Mouse (Mus musculus) c-Kit-negative CD71-positive TER-119-positive erythroid progenitor cells, embryonic 14.5 days (primary cell): ENCODE results near the gene Ptprk.

Experiments used
- DNase-seq: peaks from one replicate; pipeline ENCODE4 v3.0.0-alpha.2; 2013; ENCODE audit warnings: low read depth, low spot score

The Ptprk gene

DNA sequence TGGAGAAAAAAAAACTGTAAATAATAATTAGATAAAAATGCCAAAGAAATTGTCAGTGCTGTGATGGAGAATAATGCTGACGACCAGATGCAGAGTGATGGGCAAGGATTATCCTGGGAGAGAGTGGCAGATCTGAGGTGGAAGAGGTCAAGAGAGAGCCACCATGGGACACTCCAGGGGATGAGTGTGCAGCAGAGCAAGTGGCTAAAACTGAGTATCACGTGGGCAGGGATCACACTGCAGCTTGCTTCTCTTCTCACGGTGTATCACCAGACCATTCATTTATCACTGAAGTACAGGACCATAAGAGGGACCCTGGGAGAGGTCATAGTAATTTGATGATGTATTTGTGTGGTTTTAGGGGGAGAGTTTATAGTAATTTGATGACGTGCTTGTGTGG is 340.2 kb downstream of the Ptprk start:
- DNase-seq: no peak

DNA sequence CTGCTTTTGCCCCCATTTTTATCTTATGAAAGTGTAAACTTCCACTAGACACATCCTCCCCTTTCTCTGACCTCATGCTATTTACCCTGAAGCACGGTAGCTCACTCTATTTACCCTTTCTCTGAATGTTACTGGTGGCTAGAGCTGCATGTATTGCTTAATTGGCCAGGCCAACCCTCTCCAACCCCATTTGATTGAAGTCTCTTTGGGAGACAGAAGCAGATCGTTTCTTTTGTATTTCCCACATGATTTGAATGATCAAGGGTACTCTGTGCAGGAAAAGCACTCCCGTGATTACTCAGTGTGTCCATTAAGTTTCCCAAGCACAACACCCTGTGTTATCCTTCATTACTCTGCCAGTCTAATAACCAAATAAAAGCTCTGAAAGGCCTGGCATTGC is 348.0 kb downstream of the Ptprk start:
- no peak for DNase-seq

DNA sequence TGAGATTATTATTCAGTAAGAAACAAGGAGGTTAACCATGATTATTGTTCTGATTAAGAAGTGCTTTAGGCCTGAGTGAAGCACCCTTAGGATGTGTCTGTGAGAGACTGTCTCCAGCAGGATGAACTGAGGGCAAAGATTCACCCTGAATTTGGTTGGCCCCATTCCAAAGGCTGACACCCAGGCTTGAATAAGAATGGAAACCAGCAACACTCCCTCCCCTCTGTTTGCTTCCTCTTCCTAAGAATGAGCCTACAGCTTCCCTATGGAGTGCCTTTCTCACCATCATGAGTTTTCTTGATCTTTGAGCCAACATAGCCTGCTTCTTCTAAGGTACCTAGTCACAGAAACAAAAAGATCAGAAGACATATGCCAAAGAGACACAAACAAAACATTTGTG is 350.8 kb downstream of the Ptprk start:
- DNase-seq: no peak

DNA sequence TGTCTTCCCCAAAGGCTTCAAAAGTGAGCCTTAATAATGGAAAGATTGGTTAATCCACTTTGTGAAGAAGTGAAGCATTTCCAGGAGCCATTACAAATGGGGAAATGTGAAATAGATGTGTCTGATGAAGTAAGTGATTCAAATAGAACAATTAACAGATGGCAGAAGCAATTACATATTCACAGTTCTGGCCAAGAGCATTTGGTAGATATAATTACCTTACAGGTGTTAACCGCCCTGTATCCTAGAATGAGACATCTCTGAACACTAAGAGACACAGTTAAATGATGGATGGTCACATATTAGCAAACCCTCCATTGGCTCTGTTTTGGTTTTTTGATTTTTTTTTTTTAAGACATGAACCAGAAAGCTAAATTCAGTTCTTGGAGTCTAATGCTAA is 361.5 kb downstream of the Ptprk start:
- no peak for DNase-seq

DNA sequence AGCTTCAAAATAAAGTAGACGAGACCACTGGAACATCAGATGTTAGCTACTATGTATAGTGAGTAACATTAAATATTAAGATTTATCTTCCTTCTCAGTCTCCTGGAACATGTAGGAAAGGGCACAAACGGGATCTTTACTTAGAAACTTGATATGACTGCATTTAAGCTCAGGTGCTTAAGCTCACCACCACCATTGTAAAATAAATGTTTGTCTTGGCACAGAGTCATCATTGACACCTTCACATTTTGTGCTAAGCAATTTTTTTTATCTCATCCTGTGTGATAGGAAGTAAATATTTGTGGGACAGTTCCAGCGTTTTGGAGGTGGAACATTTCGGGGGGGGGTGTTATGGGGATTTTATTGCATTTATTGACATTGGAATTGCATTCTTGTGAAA is 375.2 kb downstream of the Ptprk start:
- DNase-seq: no peak

DNA sequence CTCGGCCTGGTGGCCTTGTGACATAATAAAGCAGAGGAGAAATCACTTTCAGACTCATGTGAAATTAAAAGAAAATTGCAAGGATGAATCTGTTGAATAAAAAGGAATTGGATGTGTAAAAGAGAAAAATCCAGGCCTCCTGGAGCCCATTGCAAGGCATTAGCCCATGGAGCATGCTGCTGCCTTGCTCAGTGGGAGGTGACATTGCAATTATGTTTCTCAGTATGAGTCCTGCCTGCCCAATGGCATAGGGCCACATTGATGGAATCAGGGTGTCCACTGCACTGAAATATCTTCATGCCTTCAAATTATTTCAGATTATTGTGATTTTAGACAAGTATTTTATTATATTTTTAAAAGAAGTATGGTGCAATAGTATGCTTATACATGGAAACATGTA is 376.0 kb downstream of the Ptprk start:
- no peak for DNase-seq

DNA sequence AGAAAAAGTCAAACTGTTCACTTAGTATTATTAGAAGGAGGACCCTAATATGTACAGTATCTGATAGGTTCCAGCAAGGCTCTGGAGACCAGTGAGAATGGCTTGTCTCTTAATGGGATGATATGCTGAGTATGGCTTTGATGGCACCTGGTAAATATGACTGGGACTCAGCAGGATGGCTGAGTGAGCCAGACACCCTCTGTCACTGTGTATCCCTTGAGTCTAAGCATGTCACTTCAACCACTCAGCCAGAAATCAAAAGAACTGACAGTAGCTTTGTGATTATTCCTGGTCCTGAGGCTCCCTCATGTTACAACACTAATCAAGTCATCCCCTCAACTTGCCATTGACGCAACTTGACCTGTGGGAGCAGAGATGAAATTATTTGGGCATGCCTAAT is 383.4 kb downstream of the Ptprk start:
- DNase-seq: no peak

DNA sequence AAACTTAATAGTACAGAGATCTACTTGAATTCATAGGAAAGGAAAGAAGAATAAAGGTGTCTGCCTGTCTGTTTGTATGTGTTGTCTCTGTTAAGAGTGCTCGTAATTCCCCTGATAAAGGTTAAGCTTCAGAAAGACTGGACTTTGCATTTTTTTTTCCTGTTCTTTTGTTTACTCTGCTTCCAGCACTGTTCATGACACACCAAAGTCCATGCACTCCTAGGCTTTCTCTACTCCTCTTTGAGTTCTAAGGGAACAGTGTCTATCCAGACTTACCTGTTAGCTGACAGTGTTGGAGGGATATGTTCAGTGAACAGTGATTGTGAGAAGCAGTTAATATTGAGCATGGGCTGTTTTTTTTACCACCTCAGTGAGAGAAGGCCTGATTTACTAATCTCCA is 385.3 kb downstream of the Ptprk start:
- DNase-seq: no peak

DNA sequence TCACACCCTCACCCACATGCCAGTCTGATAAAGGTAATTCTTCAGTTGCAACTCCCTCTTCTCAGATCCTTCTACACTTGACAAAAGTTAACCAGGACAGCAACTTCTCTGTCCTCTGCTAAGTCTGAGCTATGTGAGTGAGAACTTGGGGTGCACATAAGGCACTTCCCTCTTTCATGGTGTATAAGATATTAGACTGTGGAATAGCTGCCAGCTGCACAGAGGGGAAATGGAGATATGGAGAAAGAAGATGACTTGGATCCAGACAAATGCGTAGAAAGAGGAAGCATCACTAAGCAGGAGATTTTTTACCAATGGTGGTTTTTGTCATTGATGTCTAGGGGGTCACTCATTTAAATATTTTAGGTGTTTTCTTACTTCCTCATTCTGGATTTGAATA is 389.1 kb downstream of the Ptprk start:
- DNase-seq: no peak

DNA sequence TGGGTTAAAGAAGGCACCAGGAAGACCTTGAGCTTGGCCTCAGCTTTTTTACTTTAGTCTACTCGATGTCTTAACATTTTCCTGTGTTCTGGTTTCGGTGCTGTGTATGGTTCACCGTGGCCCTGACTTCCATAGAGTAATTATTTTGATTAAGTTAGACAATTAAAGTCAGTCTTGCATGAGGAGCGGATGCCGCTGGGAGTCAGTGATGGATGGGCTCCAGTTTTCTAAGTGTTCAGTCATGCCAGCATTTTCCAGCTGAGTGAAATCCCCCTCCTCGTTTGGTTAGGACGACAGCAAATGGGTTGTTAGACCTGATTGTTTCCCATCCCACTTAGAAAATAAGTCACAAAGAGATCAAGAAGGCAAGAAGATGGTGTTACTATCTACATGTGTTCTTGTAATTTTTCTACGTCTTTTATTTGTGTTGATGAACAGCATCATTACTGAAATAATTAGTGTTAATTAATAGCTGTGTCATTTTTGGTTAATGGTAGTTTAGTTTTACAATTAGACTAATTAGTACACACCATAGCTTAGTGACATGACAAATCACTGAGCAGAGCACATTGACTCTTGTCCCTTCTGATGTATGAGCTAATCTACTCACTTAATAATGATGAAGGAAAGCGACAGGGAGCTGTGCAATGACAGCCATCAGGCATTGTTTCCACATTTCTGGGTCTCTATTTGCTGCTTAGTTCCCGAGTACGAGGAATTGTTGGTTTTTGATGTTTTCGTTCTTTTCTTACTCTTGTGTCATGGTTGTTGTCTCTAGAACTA is 390.3 kb downstream of the Ptprk start:
- no peak for DNase-seq

DNA sequence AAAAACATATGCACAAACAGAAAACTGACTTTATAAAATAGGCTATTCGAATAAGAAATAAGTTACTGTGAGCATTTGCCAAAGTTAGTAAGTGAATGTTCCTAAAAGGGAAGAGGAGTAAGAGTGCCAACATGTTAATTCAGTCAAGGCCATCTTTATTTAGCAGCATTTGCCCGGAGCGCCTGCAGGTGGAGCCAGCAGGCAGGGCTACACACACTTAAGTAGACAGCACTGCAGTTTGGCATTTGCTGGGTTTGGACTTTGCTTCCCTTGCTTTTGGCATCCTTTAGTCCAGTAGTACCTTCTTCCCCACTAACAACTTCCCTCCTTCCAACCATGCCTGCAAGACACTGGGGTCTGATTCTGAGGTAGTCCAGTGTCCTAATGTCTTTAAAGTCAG is 411.0 kb downstream of the Ptprk start:
- no peak for DNase-seq

DNA sequence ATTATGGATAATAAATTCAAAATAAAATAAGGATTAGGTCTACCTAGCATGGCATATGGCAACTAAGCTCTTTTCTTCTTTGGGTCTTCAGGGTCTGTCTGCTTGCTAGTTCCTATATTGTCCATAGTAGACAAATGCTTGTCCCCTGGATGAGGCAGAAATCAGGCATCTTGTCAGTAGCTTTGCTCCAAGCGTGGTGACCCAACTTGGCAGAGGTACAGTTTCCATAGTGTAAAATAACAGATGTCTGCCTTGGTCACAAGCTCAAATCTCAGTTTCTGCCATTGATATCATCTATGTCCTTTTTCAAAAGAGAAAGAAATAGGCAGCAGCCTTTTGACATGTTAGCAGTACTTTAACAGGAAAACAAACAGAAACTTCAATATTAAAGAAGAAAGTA is 416.4 kb downstream of the Ptprk start:
- no peak for DNase-seq

DNA sequence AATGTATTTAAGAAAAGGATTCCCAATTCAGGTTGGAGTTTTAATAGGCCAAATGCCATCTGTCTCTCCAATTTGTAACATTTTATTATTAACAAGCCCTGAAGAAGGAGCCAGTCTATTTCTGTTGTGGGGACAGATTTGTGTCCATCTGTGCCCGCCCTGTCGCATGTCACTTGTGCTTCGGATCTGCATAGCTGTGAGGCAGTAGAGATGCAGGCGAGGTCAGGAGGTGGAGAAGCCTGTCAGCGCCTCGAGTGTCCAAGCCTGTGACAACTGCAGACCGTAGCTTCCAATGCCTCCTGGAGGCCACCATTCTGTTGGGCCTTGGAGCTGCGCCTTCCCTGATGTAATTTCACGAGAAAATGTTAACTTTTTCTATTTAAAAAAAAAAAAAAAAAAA is 417.6 kb downstream of the Ptprk start:
- no peak for DNase-seq

DNA sequence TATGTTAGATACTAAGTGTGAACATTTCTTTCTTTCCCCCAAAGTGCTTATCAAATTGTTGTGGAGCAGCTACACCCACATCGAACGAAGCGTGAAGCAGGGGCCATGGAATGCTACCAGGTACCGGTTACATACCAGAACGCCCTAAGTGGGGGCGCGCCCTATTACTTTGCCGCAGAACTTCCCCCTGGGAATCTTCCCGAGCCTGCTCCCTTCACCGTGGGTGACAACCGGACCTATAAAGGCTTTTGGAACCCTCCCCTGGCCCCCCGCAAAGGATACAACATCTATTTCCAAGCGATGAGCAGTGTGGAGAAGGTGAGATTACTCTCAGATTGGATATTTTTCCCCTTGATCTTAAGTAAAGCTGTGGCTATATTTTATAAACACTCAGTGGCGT is 418.2 kb downstream of the Ptprk start:
- no peak for DNase-seq

DNA sequence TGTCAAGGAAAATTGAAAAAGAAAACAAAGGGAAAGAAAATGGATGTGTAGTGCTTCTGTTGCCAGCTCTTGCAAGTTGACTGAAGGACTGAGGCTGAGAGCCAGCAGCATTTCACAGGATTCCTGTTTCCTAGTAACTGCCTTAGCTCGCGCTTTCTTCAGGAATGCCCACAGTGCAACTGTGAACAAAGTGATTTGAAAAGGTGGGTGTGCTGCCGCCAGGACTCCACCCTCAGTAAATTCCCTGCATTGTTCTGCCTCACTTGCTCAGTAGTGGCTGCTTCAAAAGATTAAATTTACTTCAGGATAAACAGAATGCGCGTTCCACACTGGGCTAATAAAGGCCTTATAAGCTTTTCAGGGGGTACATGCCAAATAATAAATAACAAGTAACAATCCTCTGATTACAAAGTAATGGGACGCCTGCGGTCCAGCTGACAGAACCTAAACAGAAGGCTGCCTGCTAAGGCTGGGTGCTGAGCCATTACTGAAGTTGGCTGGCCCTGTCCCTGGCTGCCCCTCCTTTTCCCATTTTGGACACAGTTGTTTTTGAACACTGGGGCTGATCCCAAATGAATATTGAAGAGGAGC is 418.7 kb downstream of the Ptprk start:
- no peak for DNase-seq

DNA sequence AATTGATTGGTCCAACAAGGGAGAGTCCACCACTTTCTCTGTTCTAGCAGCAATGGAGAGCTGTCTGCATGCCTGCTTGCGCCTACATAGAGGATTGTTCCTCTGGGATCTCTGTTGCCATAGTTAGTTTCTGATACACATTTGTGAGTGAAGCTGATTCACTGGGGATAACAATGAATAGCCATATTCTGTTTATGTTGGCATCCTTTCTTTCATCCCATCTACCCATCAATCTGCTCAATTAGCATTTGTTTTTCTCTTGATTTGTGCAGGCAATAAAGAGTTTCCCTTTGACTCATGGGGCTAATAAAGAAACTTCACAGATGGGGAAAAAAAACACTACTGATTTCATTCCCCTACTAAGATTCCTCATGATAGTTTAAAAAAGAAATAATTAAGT is 423.2 kb downstream of the Ptprk start:
- DNase-seq: no peak

DNA sequence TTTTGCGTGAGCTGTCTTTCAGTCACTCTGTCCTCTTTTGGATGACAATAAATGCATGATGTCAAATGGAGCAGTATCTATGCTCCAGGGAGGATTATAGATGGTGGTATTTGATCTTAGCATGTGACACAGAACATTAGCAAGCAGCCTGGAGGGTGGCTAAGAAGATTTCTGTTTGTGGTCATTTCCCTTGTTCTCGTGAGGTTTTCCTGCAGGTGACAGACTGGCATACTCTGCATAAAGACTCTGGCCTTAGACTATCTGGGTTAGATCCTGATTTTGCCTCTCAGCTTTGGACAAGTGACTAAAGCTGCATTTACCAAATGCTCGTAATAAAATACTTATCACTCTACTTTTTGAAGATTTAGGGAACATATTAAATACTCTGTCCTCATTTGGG is 423.9 kb downstream of the Ptprk start:
- DNase-seq: no peak

DNA sequence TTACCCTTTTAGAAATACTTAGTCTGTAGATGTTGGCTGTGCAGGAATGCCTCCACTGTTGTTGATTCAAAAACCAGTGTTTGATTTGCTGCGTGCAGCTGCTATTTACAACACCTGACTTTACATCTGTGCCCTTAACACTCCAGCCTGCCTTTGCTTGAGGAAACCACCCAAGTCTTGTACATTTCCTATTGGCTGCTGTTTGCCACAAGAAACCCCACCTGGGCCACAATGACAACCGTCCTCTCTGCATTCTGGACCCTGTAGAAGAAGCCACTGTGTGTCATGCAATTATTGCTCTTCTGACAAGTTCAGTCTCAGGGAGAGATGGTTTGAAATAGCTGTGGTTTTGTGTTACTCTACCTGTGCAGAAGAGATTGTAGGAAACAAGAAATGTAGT is 439.0 kb downstream of the Ptprk start:
- DNase-seq: no peak

DNA sequence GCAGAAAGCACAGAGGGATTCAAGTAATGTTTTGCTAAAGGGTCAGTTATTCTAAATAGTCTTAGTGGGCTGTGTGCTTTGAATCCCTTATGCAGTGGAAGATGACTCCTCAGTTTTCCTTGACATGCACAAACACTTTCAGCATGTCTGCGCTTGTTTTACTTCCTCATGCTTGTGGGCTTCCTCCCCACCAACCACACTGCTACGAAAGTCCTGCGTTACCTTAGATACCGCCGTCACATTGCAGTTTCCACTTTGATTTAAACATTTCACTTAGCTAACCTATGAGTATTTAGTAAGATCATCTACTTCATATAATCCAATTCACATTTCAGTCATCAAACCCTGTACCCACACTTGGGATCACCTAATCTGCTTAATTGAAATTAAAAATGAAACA is 441.5 kb downstream of the Ptprk start:
- no peak for DNase-seq

DNA sequence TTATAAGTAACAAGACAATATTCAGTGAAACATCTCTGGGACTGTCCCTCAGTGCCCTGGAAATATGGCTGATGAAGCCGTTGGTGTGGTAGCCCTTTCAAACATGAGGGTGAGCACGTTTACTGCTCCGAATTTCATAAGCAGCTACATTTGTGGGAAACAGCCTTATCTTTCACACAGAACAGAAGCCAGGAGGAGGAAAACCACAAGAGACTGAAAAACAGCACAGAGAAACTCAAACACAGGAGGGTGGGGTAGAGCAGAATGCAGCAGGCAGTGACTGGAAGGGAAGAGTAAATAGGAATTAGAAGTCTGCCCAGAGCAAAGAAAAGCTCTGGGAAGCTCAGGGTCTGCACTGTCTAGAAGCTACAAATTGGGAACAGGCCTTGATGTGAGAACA is 443.7 kb downstream of the Ptprk start:
- no peak for DNase-seq

DNA sequence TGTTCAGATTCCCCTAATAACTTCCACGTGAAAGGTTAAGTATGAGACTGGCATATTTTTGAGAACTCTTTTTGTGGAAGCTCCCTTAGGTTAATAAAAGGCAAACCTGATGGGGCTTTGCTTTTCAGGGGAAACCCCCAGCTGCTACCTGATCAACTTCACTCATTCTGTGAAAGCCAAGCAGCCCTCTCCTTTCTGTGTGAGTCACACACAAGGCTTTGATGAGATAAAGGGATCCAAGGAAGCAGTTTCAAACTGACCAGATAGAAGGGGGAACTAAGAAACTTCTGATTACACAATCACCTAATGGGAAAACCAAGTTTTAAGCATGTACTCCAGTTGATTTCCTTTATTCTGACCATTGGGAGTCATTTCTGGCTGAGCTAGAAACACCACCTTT is 445.2 kb downstream of the Ptprk start:
- no peak for DNase-seq

DNA sequence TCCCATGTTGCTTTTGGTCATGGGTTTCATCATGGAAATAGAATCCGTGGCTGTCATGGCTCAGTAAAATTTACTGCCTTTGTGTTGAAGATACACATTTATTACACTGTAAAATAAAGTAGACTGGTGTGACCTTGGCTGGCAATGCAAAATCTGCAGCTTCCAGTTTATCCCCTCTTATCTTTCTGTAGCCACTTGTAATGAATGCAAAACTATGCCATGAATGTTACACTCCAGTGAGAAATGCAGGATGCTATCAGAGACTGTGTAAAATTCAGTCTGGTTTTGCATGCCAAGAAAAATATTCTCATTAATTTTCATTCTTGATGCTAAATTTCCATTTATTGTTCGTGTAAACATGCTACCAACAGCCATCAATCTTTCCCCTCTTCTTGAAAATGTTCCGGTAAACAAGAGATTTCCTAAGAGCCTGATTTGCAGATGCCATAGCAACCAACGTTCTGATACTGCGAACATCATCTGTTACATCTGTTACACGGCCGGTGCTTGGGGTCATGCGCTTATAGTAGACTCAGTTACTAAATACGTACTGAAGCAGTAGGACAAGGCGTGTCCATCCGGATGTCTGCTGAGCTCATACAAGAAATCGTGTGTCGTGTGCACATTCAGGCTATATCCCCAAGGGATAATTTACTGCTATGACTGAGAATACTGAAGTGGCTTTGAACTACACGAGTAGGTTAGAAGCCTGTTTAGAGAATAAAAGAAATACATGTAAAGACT is 449.5 kb downstream of the Ptprk start:
- no peak for DNase-seq

DNA sequence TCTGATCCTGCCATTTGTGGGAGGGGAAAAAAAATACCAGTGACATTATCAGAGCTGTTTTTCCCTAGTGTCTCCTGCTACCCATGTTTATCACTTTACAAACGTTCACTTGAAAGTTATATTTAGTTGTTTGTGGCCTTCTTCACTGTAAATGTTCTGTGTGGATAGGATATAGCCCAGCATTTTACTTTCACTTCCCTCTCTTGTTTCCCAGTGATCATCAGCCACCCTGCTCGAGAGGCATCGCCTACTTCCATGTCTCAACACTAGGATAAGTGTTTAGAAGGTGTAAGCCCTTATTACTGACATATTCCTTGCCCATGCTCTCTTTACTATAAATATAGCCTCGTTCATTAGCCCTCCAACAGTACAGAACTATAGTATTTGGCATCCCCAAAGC is 466.0 kb downstream of the Ptprk start:
- DNase-seq: no peak
